Mouse (Mus musculus): ENCODE data around the gene Gls. TPM values are rescaled to one million over a fixed set of nuclear protein-coding genes. Genes with fewer than 3 reads are reported as not detected.

The Gls gene
- total RNA-seq, 2 experiments from 2014 or later: 402 to 406 TPM

- no peak for DNase-seq (ENCODE audit: extremely low spot score in 1 of 2, low spot score in 2 of 2)
- H3K27ac ChIP-seq: no peak overlapping the region
- intact Hi-C loops (cut with DNase I): loop anchor here (5.0 kb wide), 1 partner anchor 92 kb away; the partner anchor contains the start of gene Gls
- no peak overlapping the region for H3K4me3 ChIP-seq
- TF ChIP-seq CTCF (IDR thresholded peaks at IDR 0.05): no peak
Observed at GRCm38 (mm10) chr1:52140534-52140933, 92.5 kb downstream of the Gls start.

GRCm38 (mm10) chr1:52137292-52137691 is 95.7 kb downstream of the Gls start:
- no peak for DNase-seq (ENCODE audit: extremely low spot score in 1 of 2, low spot score in 2 of 2)
- Histone ChIP-seq H3K4me3 (no peak overlapping the region), H3K27ac (no peak overlapping the region)
- TF ChIP-seq CTCF (IDR thresholded peaks at IDR 0.05): no peak
- intact Hi-C loops (cut with DNase I): no loop called here

DNA sequence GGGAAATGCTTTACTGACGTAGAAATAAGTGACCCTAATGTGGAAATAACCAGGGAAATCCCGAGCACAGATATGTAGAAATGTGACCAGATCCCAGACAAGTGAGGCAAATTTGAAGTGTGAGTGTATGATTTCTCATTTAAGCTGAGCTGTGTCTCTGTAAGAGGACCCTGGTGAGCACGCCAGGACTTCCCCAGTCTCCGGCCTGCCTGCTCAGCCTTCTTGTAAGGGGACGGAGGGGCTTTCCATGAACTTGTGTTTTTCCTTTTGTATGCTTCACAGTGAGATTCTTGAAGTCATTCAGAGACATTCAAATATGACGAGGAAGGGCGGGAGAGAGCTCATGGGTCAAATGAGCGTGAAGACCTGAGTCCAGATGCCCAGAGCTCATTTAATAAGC is 99.8 kb downstream of the Gls start:
- DNase-seq (ENCODE audit: extremely low spot score in 1 of 2, low spot score in 2 of 2): no peak
- intact Hi-C loops (cut with DNase I): no loop called here
- Histone ChIP-seq H3K4me3 (no peak overlapping the region), H3K27ac (no peak overlapping the region)
- no peak for TF ChIP-seq CTCF (IDR thresholded peaks at IDR 0.05)

DNA sequence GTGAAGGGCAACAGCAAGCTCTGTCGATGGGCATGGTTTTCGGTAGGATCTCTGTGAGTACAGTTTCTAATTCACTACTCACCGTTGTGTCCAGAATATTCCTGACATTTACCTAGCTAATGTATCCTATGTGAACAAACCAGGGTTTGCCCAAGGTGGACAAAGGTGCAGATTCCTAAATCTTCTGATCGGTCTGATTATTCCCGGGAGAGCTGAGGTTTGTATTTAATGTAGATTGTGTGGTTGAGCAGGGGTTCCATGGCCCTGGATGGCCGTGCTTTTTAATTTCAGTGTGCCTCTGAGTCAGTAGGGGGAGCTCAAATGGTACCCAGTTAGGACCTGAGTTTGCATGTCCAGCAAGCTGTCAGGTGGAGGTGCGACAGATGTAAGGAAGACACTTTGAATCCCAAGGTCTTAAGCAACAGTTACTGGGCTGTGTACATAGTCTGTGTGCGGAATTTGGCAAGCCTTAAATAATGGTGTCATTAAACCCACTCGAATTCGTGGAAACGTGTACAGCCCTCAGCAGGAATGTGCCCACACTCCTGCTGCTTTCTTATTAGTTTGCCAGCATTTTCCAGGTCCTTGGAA is 101.2 kb downstream of the Gls start:
- peak; percentile 38 for TF ChIP-seq CTCF (IDR thresholded peaks at IDR 0.05)
- intact Hi-C loops (cut with DNase I): no loop called here
- no peak overlapping the region for H3K27ac ChIP-seq
- no peak overlapping the region for H3K4me3 ChIP-seq
- no peak for DNase-seq (ENCODE audit: extremely low spot score in 1 of 2, low spot score in 2 of 2)

GRCm38 (mm10) chr1:52129794-52130193 is 103.2 kb downstream of the Gls start:
- DNase-seq (ENCODE audit: extremely low spot score in 1 of 2, low spot score in 2 of 2): no peak
- no peak overlapping the region for H3K4me3 ChIP-seq
- intact Hi-C loops (cut with DNase I): no loop called here
- no peak for TF ChIP-seq CTCF (IDR thresholded peaks at IDR 0.05)
- H3K27ac ChIP-seq: no peak overlapping the region

DNA sequence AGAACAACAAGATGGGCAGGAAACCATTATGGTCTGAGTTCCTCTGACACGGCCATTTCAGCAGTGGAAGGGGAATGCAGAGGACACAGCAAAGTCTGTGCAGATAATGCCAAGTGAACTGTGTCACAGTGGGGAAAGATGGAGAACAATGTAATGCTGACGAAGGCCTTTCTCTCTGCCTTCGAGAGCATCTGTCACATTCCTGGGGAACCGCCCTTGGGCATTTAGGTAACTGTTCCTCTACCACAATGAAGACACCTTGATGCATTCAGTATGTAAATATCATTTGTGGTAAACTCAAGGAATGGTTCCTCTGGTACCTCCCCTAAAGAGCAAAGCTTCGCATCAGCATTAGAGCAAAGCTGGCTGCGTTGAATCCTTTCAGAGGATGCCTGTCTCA is 105.7 kb downstream of the Gls start:
- TF ChIP-seq CTCF (IDR thresholded peaks at IDR 0.05): no peak
- DNase-seq (ENCODE audit: extremely low spot score in 1 of 2, low spot score in 2 of 2): no peak
- intact Hi-C loops (cut with DNase I): no loop called here
- Histone ChIP-seq H3K27ac (no peak overlapping the region), H3K4me3 (no peak overlapping the region)

DNA sequence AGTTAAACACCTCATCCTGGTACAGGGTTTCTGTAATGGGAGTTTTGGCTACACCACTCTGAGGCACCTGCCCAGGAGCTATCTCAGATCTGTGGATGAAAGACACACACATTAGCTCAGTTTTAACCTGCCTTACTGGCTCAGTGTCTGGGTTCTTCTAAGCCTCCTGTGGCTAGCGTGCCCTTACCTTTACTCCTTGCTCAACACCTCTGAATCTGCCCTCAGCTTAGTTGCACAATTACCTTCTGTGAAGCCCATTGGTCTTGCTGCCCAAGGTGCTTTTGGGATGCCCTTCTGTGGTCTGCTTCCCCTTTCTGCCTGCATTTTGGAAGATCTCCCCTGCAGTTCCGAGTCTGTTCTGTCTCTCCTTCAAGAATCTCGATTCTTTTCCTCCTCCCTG is 108.2 kb downstream of the Gls start:
- no peak for TF ChIP-seq CTCF (IDR thresholded peaks at IDR 0.05)
- intact Hi-C loops (cut with DNase I): no loop called here
- Histone ChIP-seq H3K4me3 (no peak overlapping the region), H3K27ac (no peak overlapping the region)
- no peak for DNase-seq (ENCODE audit: extremely low spot score in 1 of 2, low spot score in 2 of 2)

GRCm38 (mm10) chr1:52121052-52121451 is 112.0 kb downstream of the Gls start:
- no peak for DNase-seq (ENCODE audit: extremely low spot score in 1 of 2, low spot score in 2 of 2)
- Histone ChIP-seq H3K4me3 (no peak overlapping the region), H3K27ac (no peak overlapping the region)
- no peak for TF ChIP-seq CTCF (IDR thresholded peaks at IDR 0.05)
- intact Hi-C loops (cut with DNase I): no loop called here

DNA sequence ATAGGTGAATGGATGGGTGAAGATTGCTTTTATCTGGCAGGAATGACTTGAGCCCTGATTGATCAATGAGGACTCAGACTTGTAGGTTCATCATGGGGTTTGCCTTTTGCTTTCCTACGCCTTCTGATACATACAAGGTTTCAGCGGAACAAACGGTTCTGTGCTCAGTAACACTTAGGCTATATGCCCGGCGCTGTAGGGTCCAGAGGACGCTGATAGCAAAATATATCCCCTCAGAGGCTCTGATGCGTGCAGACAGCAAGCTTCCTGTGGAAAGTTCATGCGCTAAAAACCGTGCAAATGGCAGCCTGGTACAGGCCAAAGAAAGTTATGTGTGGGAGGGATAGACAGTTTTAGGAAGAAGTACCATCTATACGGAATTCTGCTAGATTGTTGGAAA is 112.8 kb downstream of the Gls start:
- intact Hi-C loops (cut with DNase I): no loop called here
- Histone ChIP-seq H3K4me3 (peak overlapping the region; percentile 59), H3K27ac (no peak overlapping the region)
- no peak for TF ChIP-seq CTCF (IDR thresholded peaks at IDR 0.05)
- DNase-seq (ENCODE audit: extremely low spot score in 1 of 2, low spot score in 2 of 2): no peak

DNA sequence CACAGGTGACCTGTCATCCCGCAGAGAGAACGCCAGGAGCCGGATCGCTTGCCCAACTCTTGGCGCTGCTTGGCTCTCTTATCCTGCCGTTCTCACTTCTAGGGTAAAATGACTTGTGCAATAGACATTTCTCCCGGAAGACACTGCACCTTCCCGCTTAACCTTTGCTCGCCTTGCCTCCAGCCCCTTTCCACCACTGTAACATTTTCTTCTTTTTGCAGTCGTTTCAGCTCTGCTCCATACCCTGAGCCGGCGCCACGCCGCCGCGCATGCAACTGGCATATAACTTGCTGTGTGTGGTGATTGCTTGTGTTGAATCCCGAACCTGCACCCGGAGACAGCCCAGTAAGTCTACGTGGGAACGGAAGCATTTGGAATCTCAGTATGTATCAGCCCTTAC is 113.3 kb downstream of the Gls start:
- Histone ChIP-seq H3K4me3 (peak overlapping the region; percentile 59), H3K27ac (peak overlapping the region; percentile 58)
- intact Hi-C loops (cut with DNase I): no loop called here
- TF ChIP-seq CTCF (IDR thresholded peaks at IDR 0.05): no peak
- DNase-seq (ENCODE audit: extremely low spot score in 1 of 2, low spot score in 2 of 2): no peak

DNA sequence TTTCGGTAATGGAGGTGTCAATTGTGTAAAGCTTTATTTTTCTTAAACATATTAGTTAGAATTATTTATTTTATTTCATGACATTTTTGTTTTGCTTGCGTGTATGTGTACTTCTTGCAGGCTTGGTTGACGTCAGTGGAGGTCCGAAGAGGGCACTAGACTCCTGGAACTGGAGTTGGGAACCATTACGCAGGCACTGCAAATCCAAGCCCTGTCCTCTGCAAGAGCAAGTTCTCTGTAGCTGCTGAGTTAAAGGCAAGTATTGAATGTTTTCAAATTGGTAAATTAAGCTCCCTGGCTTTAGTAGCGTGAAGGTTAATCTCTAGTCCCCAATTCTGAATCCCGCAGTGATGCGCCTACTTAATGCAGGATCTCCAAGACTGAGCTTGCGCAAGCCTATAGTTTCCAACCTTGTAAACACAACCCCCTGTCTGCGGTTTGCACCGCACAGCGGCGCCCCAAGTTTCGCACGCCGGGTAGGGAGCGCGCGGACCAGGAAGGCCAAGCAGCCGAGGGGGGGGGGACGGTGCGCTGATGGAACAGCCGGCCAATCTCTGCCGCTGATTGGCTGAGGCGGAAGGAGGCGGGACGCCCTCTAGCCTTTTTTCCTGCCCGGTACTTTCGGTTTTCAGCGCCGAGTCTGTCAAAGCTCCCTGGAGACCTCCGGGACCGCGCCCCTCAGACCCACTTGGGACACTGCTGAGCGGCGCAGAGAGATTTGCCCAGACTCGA is 114.0 kb downstream of the Gls start, which contains the start of gene Stat1:
Gene Stat1, plus strand, starts transcription at position 581 of the 732 bp plus-strand sequence.
- TF ChIP-seq CTCF (IDR thresholded peaks at IDR 0.05): no peak; the same call in none of the 2 replicates
- peak; percentile 72 to 82 for DNase-seq (ENCODE audit: extremely low spot score in 1 of 2, low spot score in 2 of 2)
- peak within 1 kb of the TSS; percentile 59 for H3K4me3 ChIP-seq
- peak within 1 kb of the TSS; percentile 62 for H3K27ac ChIP-seq
- intact Hi-C loops (cut with DNase I): no loop called here

GRCm38 (mm10) chr1:52117777-52118176 is 115.3 kb downstream of the Gls start:
- intact Hi-C loops (cut with DNase I): no loop called here
- H3K27ac ChIP-seq: no peak overlapping the region
- TF ChIP-seq CTCF (IDR thresholded peaks at IDR 0.05): no peak
- H3K4me3 ChIP-seq: no peak overlapping the region
- DNase-seq (ENCODE audit: extremely low spot score in 1 of 2, low spot score in 2 of 2): no peak

DNA sequence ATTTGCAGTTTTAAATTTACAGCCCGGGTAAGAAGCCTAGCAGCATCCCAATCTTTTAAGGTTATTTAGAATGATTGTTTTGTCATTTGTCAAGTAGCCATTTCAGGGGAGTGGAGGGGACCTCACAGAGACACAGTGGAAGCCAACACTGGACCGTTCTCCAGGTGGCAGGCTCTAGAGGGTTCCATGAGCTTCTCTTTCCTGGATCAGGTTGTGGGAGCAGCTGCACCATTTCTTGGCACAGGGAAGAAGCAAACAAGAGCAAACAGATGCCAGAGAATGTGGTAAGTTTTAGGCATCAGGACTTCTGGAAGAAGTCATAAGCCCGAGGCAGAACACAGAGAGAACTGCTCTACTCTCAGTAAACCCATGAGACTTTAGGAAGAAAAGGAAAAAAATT is 116.6 kb downstream of the Gls start:
- intact Hi-C loops (cut with DNase I): no loop called here
- no peak for DNase-seq (ENCODE audit: extremely low spot score in 1 of 2, low spot score in 2 of 2)
- Histone ChIP-seq H3K4me3 (no peak overlapping the region), H3K27ac (no peak overlapping the region)
- no peak for TF ChIP-seq CTCF (IDR thresholded peaks at IDR 0.05)
